Mouse (Mus musculus): ENCODE results near the gene Sox18.

Sox18 gene

DNA sequence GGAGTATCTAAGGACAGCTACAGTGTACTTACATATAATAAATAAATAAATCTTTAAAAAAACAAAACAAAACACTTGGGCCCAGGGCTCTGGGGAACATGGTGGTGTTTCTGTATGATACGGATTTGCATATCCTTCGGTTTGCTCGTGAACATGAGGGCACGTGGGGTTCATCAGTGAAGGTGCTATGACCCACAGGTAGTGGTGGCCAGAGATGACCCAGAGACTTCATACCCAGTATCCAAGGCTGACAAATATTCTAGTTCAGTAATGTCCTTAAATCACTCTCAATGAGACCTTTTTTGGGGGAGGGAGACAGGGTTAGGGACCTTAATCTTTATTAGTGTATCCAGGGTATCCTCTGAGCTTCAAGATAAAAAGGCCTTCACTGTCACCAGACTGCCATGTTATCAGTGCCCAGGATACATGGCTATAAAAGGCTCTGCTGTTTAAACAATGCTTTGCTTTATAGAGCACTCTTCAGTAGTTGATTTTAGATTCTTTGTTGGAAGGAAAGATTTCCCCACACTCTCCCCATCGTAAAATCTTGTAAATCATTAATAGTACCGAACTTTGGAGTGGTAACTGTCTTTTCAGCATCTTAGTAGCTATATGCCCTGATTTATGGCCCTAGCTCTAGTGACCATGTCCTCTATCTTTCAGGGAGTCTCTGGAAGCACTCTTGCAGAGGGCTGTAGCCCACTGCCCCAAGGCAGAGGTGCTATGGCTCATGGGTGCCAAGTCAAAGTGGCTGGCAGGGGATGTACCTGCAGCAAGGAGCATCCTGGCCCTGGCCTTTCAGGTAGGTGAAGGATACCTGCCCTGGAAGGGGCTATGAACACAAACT, 24.6 kb downstream of the Sox18 start:
- no peak for DNase-seq (ENCODE audit: low read depth, low spot score)

DNA sequence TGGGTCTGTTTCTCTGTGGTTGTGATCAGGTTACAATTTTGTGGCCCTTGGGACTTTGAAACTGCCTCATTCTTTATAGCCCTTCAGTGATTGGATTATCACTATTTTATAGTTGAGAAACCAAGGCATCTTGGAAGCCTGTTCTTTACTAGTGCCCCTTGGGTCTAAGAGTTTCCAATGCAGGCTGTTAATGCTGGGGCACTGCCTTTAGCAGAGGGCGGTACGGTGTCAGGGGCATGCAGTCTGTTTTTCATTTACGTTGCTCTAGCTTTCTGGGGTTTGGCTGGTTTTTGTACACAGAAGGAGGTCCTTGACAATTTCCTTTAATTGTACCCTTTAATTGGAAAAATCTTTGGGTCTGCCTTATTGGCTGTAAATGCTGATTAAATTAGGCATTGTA, 25.8 kb downstream of the Sox18 start:
- no peak for DNase-seq (ENCODE audit: low read depth, low spot score)

DNA sequence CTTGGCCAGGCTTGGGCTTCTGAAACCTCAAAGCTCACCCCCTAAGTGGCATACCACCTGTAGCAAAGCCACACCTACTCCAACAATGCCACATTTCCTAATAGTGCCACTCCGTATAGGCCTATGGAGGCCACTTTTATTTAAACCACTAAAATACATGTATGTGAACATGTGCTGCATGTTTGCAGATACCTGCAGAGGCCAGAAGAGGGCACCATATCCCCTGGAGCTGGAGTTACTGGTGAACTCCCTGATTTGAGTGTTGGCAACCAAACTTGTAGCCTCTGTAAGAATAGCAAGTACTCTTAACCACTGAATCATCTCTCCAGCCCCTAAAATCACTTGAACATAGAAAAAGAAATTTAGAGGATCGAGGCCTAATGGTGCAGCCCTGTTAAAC, 27.1 kb downstream of the Sox18 start:
- DNase-seq (ENCODE audit: low read depth, low spot score) = no peak

DNA sequence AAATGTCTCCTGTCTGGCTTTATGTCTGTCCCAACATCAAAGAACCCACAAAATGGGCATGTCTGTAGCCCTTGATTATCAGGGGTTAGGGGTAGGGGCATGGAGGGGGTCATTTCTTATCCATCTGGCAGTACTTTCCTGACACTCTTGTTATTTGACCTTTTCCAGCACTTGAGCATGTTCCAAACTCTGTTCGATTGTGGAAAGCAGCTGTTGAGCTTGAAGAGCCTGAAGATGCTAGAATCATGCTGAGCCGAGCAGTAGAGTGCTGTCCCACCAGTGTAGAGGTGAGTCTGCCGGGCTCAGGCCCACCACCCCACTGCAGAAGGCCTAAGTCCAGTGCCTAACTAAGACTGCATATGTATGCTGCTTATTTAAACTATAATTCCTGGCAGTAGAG, 35.6 kb downstream of the Sox18 start:
- no peak for DNase-seq (ENCODE audit: low read depth, low spot score)

DNA sequence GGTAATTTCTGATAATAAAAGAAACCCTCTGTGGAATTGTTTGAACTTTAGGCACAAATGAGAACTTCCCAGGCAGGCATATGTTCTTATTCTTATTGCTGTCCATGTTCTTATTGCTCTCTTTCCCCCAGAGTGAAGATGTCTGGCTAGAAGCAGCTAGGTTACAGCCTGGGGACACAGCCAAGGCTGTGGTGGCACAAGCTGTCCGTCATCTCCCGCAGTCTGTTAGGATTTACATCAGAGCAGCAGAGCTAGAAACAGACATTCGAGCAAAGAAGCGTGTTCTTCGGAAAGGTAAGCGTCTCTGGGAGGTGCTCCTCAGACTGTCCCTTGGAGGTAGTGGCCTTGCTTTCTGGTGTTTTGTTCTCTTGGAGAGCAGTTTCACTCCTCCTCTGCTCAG, 38.8 kb downstream of the Sox18 start:
- no peak for DNase-seq (ENCODE audit: low read depth, low spot score)

DNA sequence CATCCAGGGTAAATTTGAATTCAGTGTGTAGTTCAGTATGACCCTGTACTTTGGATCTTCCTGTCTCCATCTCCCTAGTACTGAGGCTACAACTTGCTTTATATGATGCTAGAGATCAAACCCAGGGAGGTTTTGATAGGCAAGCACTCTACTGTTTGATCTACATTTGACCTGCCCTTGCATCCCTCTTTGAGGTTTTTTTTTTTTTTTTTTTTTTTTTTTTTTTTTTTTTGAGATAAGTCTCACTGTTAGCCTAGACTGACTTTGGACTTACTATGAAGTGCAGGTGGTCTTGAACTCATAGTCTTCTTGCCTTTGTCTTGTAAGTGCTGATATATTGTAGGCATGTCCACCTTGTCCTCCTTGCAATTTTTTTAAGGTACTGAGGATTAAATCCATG, 43.0 kb downstream of the Sox18 start:
- DNase-seq (ENCODE audit: low read depth, low spot score) = no peak

DNA sequence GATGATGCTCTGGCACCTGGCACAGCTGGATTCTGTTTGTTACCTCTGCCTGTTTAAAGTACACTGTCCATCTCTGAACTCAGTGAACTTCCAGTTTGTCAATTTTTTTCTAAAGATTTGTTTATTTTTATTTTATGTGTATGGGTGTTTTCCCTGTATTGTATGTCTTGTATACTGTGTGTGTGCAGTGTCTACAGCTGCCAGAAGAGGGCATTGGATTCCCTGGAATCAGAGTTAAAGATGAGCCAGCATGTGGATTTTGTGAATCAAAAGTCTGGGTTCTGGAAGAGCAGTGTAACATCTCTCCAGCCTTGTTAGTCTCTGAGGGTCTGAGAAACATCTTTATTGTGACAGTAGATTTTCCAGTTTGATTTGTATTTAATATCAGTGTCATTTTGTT, 48.0 kb downstream of the Sox18 start:
- DNase-seq (ENCODE audit: low read depth, low spot score) = no peak

Measured in retina, adult 2 months (tissue).